In the genomic region with DNA sequence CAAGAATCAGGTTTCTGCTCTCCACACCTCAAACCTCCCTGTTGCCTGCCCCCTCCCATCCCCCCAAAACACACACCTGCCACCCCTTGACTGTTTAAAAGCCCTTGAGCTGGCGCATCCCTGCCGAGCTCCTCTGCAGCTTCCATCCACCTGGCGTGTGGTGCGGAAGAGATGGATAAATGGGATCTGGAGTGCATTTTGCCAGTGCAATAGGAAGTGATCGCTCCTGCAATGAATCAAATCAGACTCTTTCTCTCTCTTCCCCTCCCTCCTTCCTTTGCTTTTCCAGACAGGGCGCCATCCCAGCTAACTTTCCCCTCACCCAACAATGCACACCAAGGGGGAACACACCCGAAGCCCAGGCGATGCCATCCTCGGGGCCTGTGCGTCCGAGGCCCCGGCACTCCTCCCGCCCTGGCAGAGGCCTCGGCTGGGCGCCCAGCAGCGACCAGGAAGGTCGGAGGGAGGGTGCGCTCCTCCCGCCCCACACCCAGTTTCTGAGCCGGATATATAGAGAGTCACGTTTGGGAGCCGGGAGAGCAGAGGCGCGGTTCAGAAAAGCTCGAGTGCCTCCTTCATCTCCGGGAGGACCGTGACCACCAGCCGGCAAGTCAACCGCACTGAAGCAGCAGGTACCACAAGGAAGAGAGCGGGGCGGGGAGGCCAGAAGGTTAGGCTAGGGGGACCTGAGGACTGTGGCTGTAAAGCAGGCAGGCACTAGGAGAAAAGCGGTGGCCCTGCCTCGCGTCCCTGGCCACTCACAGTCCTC, we compare ENCODE assay signal across 8 mouse cellular contexts. TPM values are rescaled to one million over a fixed set of nuclear protein-coding genes. Genes with fewer than 3 reads are reported as not detected.
A peak's percentile ranks its signal among the peaks of the same experiment; 100 is the strongest.
DNase-seq lines count a peak whose midpoint lies in the region; ATAC-seq and TF ChIP-seq lines count a peak whose summit lies in the region.

A gene (plus strand): TSS at position 379 of the 769 bp plus-strand sequence.

- in situ Hi-C loops in ES-E14 (cut with MboI; ENCODE audit: low sequenced_read_pairs in 2 of 2, unreplicated experiment in 2 of 2) = no loop called here

- H3K4me3 ChIP-seq in ES-E14 (ENCODE audit: insufficient read depth in 1 of 2, low read depth in 1 of 2, low read length in 2 of 2, poor library complexity in 1 of 2, severe bottlenecking in 1 of 2) = peak within 1 kb of the TSS; percentile 14 to 59
- peak within 1 kb of the TSS; percentile 50 for H3K4me3 ChIP-seq in neural tube, embryonic 13.5 days

- no peaks in the 10 kb centered on the region for H3K36me3 ChIP-seq in ES-E14 (ENCODE audit: control insufficient read depth, insufficient read depth, low read length, poor library complexity, severe bottlenecking)
- no peaks in the 10 kb centered on the region for H3K36me3 ChIP-seq in neural tube, embryonic 13.5 days

- H3K4me1 ChIP-seq in ES-E14 (ENCODE audit: control insufficient read depth in 2 of 2, insufficient read depth in 2 of 2, low read length in 2 of 2, poor library complexity in 1 of 2) = no peaks in the 10 kb centered on the region; a peak in 1 of 4 replicates
- H3K4me1 ChIP-seq in neural tube, embryonic 13.5 days (replicated peaks) = peaks cover 9% of the 10 kb centered on the region

- peak within 1 kb of the TSS; percentile 77 for H3K4me2 ChIP-seq in neural tube, embryonic 13.5 days

- intact Hi-C loops in left cerebral cortex, postnatal 14 days (cut with DNase I) = no loop called here

- no peak within 1 kb of the TSS for H3K27ac ChIP-seq in ES-E14 (ENCODE audit: insufficient read depth, low read depth, low read length, poor library complexity, severe bottlenecking)
- H3K27ac ChIP-seq in neural tube, embryonic 13.5 days (replicated peaks) = peak within 1 kb of the TSS; percentile 46; the same call in 1 of the 2 replicates

- DNase-seq in 3134 (ENCODE audit: extremely low read depth, insufficient read length, low spot score) (peak; percentile 7), ES-E14 (ENCODE audit: low read depth, low spot score) (no peak)
- peak; percentile 27 for DNase-seq in embryo, embryonic 11 days
- peak; percentile 8 for DNase-seq in heart, postnatal 4 days
- DNase-seq in left cerebral cortex, postnatal 14 days (ENCODE audit: low spot score in 2 of 2) = peak; percentile 36 to 39
- no peak for DNase-seq in urinary bladder, postnatal 14 days (ENCODE audit: low spot score)

- H3K9me3 ChIP-seq in ES-E14 (ENCODE audit: control insufficient read depth, insufficient read depth, low read depth, low read length) = no peaks in the 10 kb centered on the region
- H3K9me3 ChIP-seq in neural tube, embryonic 13.5 days = no peaks in the 10 kb centered on the region

- peak; percentile 88 for ATAC-seq in neural tube, embryonic 13.5 days (ENCODE audit: low read depth)
- ATAC-seq in megakaryocyte, adult 5-6 weeks (ENCODE audit: poor library complexity, severe bottlenecking) = no peak

- WGBS in neural tube, embryonic 13.5 days = 3% methylated on average over 34 of the region's 34 CpGs

- 0 out of 2 replicates have a peak, but pooled peaks cover 8% of the 10 kb centered on the region for H3K27me3 ChIP-seq in neural tube, embryonic 13.5 days

- H3K9ac ChIP-seq in ES-E14 (ENCODE audit: insufficient read depth, low read depth, low read length, poor library complexity, severe bottlenecking) = peak within 1 kb of the TSS; percentile 2
- H3K9ac ChIP-seq in neural tube, embryonic 13.5 days = peak within 1 kb of the TSS; percentile 72

TF ChIP-seq in ES-E14, 5 proteins besides CTCF, POLR2A, EP300 and RAD21:
- TF ChIP-seq CHD2 (IDR thresholded peaks at IDR 0.05; ENCODE audit: low read depth, low read length) = no peak
- TF ChIP-seq ZC3H11A (IDR thresholded peaks at IDR 0.05; ENCODE audit: borderline replicate concordance, low read depth, low read length) = no peak
- TF ChIP-seq ZNF384 (IDR thresholded peaks at IDR 0.05; ENCODE audit: low read depth, low read length) = no peak
- no peak for TF ChIP-seq HCFC1 (IDR thresholded peaks at IDR 0.05; ENCODE audit: borderline replicate concordance, insufficient read depth, low read length)
- no peak for TF ChIP-seq MAFK (IDR thresholded peaks at IDR 0.05; ENCODE audit: insufficient read depth, low read depth, low read length)
TF ChIP-seq in ES-E14: peak in this region for 0.

RNA-seq across cellular contexts. Expression of the gene that starts here (rescaled TPM):
- total RNA-seq in ES-E14 (2012; rRNA removed) = 1.0 and 1.5 TPM in 2 replicates
- not detected for total RNA-seq in heart, postnatal 4 days (2021)
- total RNA-seq in left cerebral cortex, postnatal 14 days (2021) = 10 to 100 TPM; 29.4 to 30.5 TPM
- 11.1 and 11.2 TPM in 2 replicates for polyA plus RNA-seq in neural tube, embryonic 13.5 days (2015; fragmentation: Nextera tagmentation; extraction: Ambion mirVana)
- 4.6 and 5.4 TPM in 2 replicates for total RNA-seq in megakaryocyte, adult 5-6 weeks (2015)
- 3.3 and 3.7 TPM in 2 replicates for total RNA-seq in megakaryocyte, adult 5-6 weeks (2017)

Comparison
In these comparisons a context has a peak if more than half of its experiments do, and no peak if none do; other contexts are left out.
1. RNA of the gene that starts here (total RNA-seq): 29.4 to 30.5 TPM in left cerebral cortex, postnatal 14 days; 3.3 to 5.4 TPM in megakaryocyte, adult 5-6 weeks, 1.0 to 1.5 TPM in ES-E14 and not detected in heart, postnatal 4 days; every median in the first group is over 4 times any median in the second.
2. Peak in DNase-seq in heart, postnatal 4 days; RNA of the gene not detected or under 1 TPM.
3. DNase-seq: peak in 3134 (single experiment), embryo, embryonic 11 days (single experiment) and left cerebral cortex, postnatal 14 days (2 of 2); none in ES-E14 (single experiment) and urinary bladder, postnatal 14 days (single experiment).